Comparison of ENCODE assay signal across 13 mouse cellular contexts in genomic region chr6:97355141-97355540, GRCm38 (mm10).
DNase-seq lines count a peak whose midpoint lies in the region; ATAC-seq and TF ChIP-seq lines count a peak whose summit lies in the region.
"Had no signal": no experiment of that assay in that cellular context is flagged by ENCODE, and none has a peak within 500 bp of the region (broad histone marks: within the 10 kb centered on the region; RNA-seq: fewer than 3 reads in every experiment).

No protein-coding gene starts in this region.

- peak overlapping the region; percentile 45 for H3K27ac ChIP-seq in heart, embryonic 13.5 days (replicated peaks)
- H3K27ac ChIP-seq in lung, postnatal 0 days (ENCODE audit: low read length): no peak overlapping the region
- H3K27ac ChIP-seq in intestine, embryonic 16.5 days (ENCODE audit: low read length): peak overlapping the region; percentile 10; the same call in 1 of the 2 replicates
- peak overlapping the region; percentile 26; the same call in 1 of the 2 replicates for H3K27ac ChIP-seq in stomach, postnatal 0 days (replicated peaks)
- H3K27ac ChIP-seq in kidney, embryonic 14.5 days (ENCODE audit: low read depth, low read length): no peak overlapping the region
- H3K27ac ChIP-seq: hindbrain, embryonic 13.5 days had no signal

- H3K27me3 ChIP-seq in heart, embryonic 13.5 days (replicated peaks): no peaks in the 10 kb centered on the region
- H3K27me3 ChIP-seq in lung, postnatal 0 days (replicated peaks; ENCODE audit: insufficient read depth, low read length): no peaks in the 10 kb centered on the region
- no peaks in the 10 kb centered on the region for H3K27me3 ChIP-seq in intestine, embryonic 16.5 days (replicated peaks; ENCODE audit: control insufficient read depth, insufficient read depth, low read length)
- no peaks in the 10 kb centered on the region for H3K27me3 ChIP-seq in stomach, postnatal 0 days (ENCODE audit: control insufficient read depth, insufficient read depth, low read length)
- no peaks in the 10 kb centered on the region for H3K27me3 ChIP-seq in kidney, embryonic 14.5 days (ENCODE audit: control insufficient read depth, insufficient read depth, low read length)
- H3K27me3 ChIP-seq: CH12.LX; hindbrain, embryonic 13.5 days had no signal

- H3K9ac ChIP-seq in heart, embryonic 13.5 days: peak overlapping the region; percentile 2; the same call in 1 of the 2 replicates
- no peak overlapping the region for H3K9ac ChIP-seq in lung, postnatal 0 days (replicated peaks; ENCODE audit: low read depth)
- H3K9ac ChIP-seq in intestine, embryonic 16.5 days (ENCODE audit: low read depth, low read length): no peak overlapping the region
- H3K9ac ChIP-seq in stomach, postnatal 0 days (ENCODE audit: low read length): no peak overlapping the region
- H3K9ac ChIP-seq in kidney, embryonic 14.5 days (ENCODE audit: low read depth, low read length): no peak overlapping the region
- H3K9ac ChIP-seq: hindbrain, embryonic 13.5 days had no signal

- WGBS in heart, embryonic 13.5 days: 17% methylated on average over 8 of the region's 8 CpGs
- WGBS in lung, postnatal 0 days: 13% methylated on average over 8 of the region's 8 CpGs
- WGBS in intestine, embryonic 16.5 days: 28% methylated on average over 8 of the region's 8 CpGs
- 18% methylated on average over 8 of the region's 8 CpGs for WGBS in stomach, postnatal 0 days
- 12% methylated on average over 8 of the region's 8 CpGs for WGBS in kidney, embryonic 14.5 days

- no peak for ATAC-seq in heart, embryonic 13.5 days (ENCODE audit: extremely low read depth, insufficient number of reproducible peaks, low FRiP score, low TSS enrichment)
- ATAC-seq in lung, postnatal 0 days: peak; percentile 19; the same call in 1 of the 2 replicates
- no peak for ATAC-seq in intestine, embryonic 16.5 days
- peak; percentile 67; the same call in 1 of the 2 replicates for ATAC-seq in stomach, postnatal 0 days (ENCODE audit: low FRiP score, low TSS enrichment)
- no peak for ATAC-seq in kidney, embryonic 14.5 days (ENCODE audit: low FRiP score, low TSS enrichment)

- H3K9me3 ChIP-seq in heart, embryonic 13.5 days: no peaks in the 10 kb centered on the region
- H3K9me3 ChIP-seq in lung, postnatal 0 days (ENCODE audit: low read length): no peaks in the 10 kb centered on the region
- H3K9me3 ChIP-seq in intestine, embryonic 16.5 days (ENCODE audit: control insufficient read depth, low read length): no peaks in the 10 kb centered on the region
- no peaks in the 10 kb centered on the region for H3K9me3 ChIP-seq in stomach, postnatal 0 days (ENCODE audit: control insufficient read depth, low read length)
- no peaks in the 10 kb centered on the region for H3K9me3 ChIP-seq in kidney, embryonic 14.5 days (ENCODE audit: control insufficient read depth, low read length)
- H3K9me3 ChIP-seq: hindbrain, embryonic 13.5 days had no signal

- TF ChIP-seq CTCF in lung, postnatal 0 days (IDR thresholded peaks at IDR 0.05): no peak
- TF ChIP-seq CTCF in stomach, postnatal 0 days (IDR thresholded peaks at IDR 0.05; ENCODE audit: low read depth): no peak

- no peak for DNase-seq in heart, adult 8-10 months (ENCODE audit: low spot score)
- peak; percentile 31 for DNase-seq in lung, postnatal 0 days (ENCODE audit: low spot score)
- DNase-seq in lung, postnatal 10 days: no peak
- no peak for DNase-seq in stomach, postnatal 0 days (ENCODE audit: low spot score)
- DNase-seq: adrenal gland, postnatal 10 days; gastrocnemius, postnatal 14 days; kidney, postnatal 36 days; right cerebral cortex, postnatal 25 days had no signal

- TF ChIP-seq EP300 in lung, postnatal 0 days (IDR thresholded peaks at IDR 0.05): no peak
- TF ChIP-seq EP300 in stomach, postnatal 0 days (optimal IDR thresholded peaks at IDR 0.05): no peak

- no peak overlapping the region for H3K4me3 ChIP-seq in heart, embryonic 13.5 days
- H3K4me3 ChIP-seq in lung, postnatal 0 days (ENCODE audit: low read depth, low read length): no peak overlapping the region
- H3K4me3 ChIP-seq in intestine, embryonic 16.5 days (ENCODE audit: low read length): no peak overlapping the region
- H3K4me3 ChIP-seq in stomach, postnatal 0 days (ENCODE audit: low read depth, low read length): no peak overlapping the region
- no peak overlapping the region for H3K4me3 ChIP-seq in kidney, embryonic 14.5 days (ENCODE audit: low read length)
- H3K4me3 ChIP-seq: hindbrain, embryonic 13.5 days had no signal

- H3K36me3 ChIP-seq in heart, embryonic 13.5 days: 0 out of 2 replicates have a peak, but pooled peaks cover 3% of the 10 kb centered on the region
- no peaks in the 10 kb centered on the region for H3K36me3 ChIP-seq in lung, postnatal 0 days (ENCODE audit: insufficient read depth, low read length)
- no peaks in the 10 kb centered on the region for H3K36me3 ChIP-seq in intestine, embryonic 16.5 days (ENCODE audit: control insufficient read depth, insufficient read depth, low read length)
- H3K36me3 ChIP-seq in stomach, postnatal 0 days (ENCODE audit: control insufficient read depth, insufficient read depth, low read length): no peaks in the 10 kb centered on the region
- no peaks in the 10 kb centered on the region for H3K36me3 ChIP-seq in kidney, embryonic 14.5 days (ENCODE audit: control insufficient read depth, insufficient read depth, low read length)
- H3K36me3 ChIP-seq: hindbrain, embryonic 13.5 days had no signal

- H3K4me2 ChIP-seq in heart, embryonic 13.5 days: peak overlapping the region; percentile 32
- peak overlapping the region; percentile 11; the same call in 1 of the 2 replicates for H3K4me2 ChIP-seq in lung, postnatal 0 days (replicated peaks; ENCODE audit: low read depth, low read length)
- H3K4me2 ChIP-seq in intestine, embryonic 16.5 days (ENCODE audit: low read depth, low read length): no peak overlapping the region
- peak overlapping the region; percentile 6; the same call in 1 of the 2 replicates for H3K4me2 ChIP-seq in stomach, postnatal 0 days (replicated peaks; ENCODE audit: low read depth)
- no peak overlapping the region for H3K4me2 ChIP-seq in kidney, embryonic 14.5 days (replicated peaks; ENCODE audit: low read depth, low read length)
- H3K4me2 ChIP-seq: hindbrain, embryonic 13.5 days had no signal

- H3K4me1 ChIP-seq in heart, embryonic 13.5 days: peaks cover 69% of the 10 kb centered on the region
- peaks cover 10% of the 10 kb centered on the region; the same call in 1 of the 2 replicates for H3K4me1 ChIP-seq in lung, postnatal 0 days (ENCODE audit: insufficient read depth, low read depth, low read length)
- peaks cover 10% of the 10 kb centered on the region for H3K4me1 ChIP-seq in intestine, embryonic 16.5 days (ENCODE audit: control insufficient read depth, insufficient read depth, low read length)
- H3K4me1 ChIP-seq in stomach, postnatal 0 days (replicated peaks; ENCODE audit: control insufficient read depth, insufficient read depth): no peaks in the 10 kb centered on the region
- peaks cover 16% of the 10 kb centered on the region for H3K4me1 ChIP-seq in kidney, embryonic 14.5 days (ENCODE audit: control insufficient read depth, insufficient read depth, low read length)

Comparison
In these comparisons a context has a peak if more than half of its experiments do, and no peak if none do; other contexts are left out.
1. ATAC-seq: peak in lung, postnatal 0 days (single experiment) and stomach, postnatal 0 days (single experiment); none in heart, embryonic 13.5 days (single experiment), intestine, embryonic 16.5 days (single experiment) and kidney, embryonic 14.5 days (single experiment).
2. H3K27ac ChIP-seq: peak in heart, embryonic 13.5 days (single experiment), intestine, embryonic 16.5 days (single experiment) and stomach, postnatal 0 days (single experiment); none in lung, postnatal 0 days (single experiment) and kidney, embryonic 14.5 days (single experiment).
3. H3K4me2 ChIP-seq: peak in heart, embryonic 13.5 days (single experiment), lung, postnatal 0 days (single experiment) and stomach, postnatal 0 days (single experiment); none in intestine, embryonic 16.5 days (single experiment) and kidney, embryonic 14.5 days (single experiment).